Mouse (Mus musculus) kidney, adult 2 months (tissue): Measurements from ENCODE around the gene Akr1b3.
A peak's percentile ranks its signal among the peaks of the same experiment; 100 is the strongest.

Source experiments
- CTCF ChIP-seq: fragments of 200-500 bp; conservative IDR thresholded peaks from 2 replicates; pipeline ENCODE4 v1.5.1; 2011; ENCODE audit warnings: low read depth, mild to moderate bottlenecking, control low read depth, low read length, moderate library complexity, mixed read lengths; ENCODE audit not compliant: insufficient read depth, insufficient read length
- POLR2A ChIP-seq: fragments of 200-500 bp; IDR thresholded peaks from one replicate; pipeline ENCODE4 v1.6.1; 2011; ENCODE audit warnings: low read depth, low read length, control low read depth

DNA sequence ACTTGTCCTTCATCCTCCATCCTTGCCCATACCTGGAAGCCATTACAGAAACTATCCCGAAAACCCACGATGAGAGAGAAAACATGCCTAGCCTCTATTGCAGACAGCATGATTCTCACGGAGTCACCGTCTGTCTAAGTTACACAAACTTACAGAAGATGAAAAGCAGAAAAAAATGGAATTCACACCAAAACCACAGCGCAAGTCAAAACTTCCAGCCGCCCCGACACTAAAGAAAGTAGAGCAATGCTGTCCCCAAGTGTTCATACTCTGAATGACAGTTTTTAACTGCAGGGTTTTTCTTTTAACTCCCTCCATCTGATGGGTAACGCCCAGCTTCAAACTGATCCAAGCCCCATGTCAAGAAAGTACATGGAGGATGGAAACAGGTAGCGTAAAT lies 39.6 kb downstream of the Akr1b3 start:
- peak; percentile 53 for TF ChIP-seq CTCF
- TF ChIP-seq POLR2A, result no peak
